Mouse (Mus musculus): ENCODE data around the gene Bicd2.

Gene Bicd2

DNA sequence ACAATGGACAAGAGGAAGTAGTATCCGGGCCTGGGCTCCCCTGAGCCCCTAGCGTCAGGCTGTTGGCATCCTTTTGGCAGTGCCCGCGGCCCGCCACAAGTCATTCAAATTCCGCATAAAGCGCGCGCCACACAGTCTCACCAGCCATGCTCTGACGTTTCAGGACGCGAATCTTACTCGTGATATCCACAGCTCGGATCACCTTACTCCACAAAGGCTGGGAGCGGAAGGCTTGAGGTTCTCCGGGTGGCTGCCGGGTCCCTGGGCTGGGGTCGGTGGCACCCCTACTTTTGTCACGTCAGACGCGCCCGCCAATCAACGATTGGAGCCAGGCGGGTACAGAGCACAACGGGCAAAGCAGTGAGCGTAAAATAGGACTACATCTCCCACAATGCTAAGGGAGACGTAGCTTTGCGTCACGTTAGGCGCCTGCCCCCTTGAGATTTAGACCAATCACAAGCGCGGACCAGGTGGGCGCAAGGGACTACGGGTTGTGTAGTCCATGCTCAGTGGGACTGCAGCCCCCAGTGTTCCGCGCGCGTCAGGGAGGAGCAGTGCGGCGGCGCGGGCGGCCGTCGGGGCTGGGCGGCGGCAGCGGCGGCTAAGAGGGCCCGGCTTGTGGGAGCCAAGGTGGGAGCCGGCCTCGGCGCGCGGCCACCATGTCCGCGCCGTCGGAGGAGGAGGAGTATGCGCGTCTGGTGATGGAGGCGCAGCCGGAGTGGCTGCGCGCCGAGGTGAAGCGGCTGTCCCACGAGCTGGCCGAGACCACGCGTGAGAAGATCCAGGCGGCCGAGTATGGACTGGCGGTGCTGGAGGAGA, at the start of gene Bicd2:
Bicd2 (plus strand) TSS at position 574 of the 819 bp plus-strand sequence.
- peak; percentile 99 for DNase-seq (ENCODE audit: low read depth, low spot score)

DNA sequence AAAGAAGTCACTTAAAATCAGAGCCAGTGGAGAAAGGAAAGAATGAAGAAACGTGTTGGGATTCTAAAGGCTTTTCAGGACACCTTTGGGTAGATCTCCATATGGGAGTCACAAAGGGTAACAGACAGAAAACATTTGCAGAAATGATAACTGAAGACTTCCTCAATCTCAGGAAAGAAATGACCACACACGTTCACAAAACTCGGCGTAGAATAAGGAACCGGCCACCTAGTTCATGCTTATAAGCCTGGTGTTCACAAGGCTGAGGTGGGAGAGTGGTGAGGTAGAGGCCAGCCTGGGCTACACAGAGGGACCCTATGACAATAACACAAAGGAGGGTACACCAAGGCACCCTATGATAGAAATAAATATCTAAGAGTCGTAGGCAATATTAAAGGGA, 49.4 kb upstream of the Bicd2 start:
- no peak for DNase-seq (ENCODE audit: low read depth, low spot score)

DNA sequence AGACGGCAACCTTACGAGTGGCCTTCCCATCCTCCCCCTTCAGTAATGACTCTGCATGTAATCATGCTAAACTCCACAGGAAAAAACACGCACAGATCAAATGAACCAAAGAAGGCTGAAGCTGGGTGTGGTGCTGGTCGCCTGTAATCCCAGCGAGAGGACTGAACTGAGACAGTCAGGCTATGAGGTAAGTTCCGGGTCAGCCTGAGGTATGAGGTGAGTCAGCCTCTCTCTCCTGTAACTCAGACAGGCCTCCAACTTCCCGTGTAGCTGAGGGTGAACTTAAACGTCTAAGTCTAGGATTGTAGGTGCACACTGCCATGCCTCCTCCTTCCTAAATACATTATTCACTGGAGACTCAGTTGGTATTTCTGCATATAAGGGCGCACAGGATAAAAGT, 47.3 kb upstream of the Bicd2 start:
- no peak for DNase-seq (ENCODE audit: low read depth, low spot score)

DNA sequence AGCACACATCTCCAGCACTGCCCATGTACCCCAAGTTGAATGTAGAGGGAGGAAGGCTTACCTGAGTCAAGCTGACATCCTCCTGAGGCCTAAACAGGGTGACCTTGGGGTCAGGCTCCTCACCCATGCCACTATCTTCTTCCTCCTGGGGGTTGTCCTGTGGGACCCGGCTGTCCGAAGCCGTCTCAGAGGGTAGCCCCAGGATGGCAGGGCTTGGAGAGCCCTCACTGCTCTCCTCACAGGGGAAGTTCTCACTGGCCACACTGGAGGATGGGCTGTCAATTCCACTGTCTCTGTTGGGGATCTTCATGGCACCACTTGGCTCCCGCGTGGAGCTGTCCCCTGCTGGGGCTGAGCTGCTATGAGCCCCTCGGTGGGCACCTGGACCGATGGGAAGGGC, 45.1 kb upstream of the Bicd2 start:
- no peak for DNase-seq (ENCODE audit: low read depth, low spot score)

DNA sequence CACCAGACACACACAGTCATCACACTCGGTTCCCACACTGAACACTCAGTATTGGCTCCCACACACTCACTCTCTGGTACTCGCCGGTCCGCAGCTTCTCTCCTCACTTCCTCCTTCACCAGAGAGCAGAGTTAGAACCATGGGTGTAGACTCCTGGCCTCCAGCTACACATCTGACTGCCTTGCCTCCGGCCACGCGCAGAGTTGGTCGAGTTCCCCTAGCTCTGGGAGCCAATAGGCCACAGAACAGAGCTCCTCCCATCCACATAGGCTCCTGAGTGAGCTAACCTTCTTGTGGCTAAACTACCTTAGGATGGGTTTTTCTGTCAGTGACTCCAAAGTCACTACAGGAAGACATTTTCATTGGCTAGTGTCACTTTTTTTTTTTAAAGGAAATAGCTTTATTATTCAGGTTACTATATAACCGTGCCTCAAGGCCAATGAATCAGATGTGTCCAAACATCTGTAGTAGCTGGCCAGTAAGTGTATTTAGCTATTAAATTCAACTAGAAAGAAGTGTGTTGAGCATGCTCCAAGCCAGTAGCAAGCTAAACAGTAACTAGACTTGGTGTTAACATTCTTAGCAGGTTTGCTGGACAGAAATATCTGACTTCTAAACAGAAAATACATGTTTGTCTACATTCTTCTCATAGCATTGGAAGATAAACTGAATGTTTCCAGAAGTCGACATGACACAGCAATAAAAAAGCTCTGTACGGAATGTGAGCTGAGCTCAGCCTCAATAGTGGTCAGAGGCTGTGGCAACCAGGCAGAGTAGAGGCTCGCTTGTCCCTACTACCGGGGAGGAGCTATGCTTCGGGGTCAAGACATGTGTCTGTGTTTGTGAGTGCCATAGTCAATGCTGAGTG, 42.6 kb upstream of the Bicd2 start:
- no peak for DNase-seq (ENCODE audit: low read depth, low spot score)

DNA sequence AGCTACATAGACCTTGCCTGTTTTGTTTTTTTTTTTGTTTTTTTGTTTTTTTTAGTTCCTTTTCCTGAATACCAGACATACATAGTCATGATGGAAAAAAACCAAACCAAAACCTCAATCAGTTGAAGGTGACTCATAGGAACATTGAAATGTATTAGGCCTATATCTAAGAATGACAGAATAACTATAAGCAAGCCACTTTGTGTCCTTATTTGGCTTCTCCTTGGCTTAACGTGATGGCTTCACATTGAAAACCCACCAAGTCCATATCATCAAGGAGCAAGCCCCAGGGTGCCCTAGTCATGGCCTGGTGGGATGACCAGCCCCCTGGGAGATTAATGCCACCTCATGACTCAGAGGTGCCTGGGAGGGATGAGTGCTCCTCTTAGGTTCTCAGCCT, 40.6 kb upstream of the Bicd2 start:
- DNase-seq (ENCODE audit: low read depth, low spot score), result no peak

DNA sequence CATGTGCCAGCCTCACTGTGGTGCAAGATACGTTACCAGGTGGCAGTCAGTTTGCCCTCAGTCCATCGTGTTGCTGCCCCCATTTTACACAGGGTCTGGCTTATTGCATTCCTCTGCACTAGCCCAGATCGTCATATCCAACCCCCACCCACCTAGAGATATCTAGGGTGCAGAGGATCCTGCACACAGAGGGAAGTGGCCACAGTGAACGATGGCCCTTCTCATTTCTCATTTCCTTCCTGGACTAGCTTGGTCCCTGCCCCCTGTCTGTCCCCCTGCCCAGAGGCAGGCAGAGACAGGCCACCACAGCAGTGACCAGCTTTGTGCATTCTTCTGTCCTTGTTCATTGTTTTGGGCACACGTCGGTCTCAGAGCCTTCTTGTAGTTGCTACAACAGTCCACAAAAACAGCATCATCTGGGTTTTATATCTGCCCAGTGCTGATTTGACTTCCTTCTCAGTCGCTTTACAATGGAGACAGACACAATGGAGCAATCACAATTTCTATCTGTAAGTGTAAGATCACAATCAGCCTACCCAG, 34.5 kb upstream of the Bicd2 start:
- DNase-seq (ENCODE audit: low read depth, low spot score), result no peak

DNA sequence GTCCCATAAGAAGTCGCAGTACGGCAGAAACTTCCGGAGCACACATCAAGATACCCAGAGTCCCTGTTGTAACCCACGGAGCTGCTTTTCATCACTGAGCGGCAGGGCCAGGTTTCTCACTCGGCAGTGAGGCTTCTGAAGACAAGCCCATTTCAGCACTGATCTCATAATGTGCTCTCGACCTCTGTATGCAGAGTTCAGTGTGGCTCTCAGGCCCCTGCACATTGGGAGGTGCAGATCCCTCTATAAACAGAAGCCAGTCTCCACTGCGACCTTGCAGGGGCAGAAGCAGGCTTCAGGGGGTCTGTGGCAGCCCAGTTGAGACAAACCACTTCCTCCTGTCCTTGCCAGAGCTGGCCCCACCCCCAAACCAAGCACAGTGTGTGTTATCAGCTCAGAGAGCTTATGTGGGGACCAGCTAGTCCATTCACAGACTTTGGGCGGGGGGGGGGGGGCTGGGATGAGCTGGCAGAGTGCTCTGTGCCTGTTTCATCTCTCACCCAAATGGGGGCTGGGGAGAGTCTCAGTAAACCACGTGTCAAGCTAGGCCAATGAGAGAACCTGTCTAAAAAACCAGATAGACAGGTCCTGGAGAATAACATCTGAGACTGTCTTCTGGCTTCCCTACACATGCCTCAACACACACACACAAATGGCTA, 33.9 kb upstream of the Bicd2 start:
- DNase-seq (ENCODE audit: low read depth, low spot score), result no peak

DNA sequence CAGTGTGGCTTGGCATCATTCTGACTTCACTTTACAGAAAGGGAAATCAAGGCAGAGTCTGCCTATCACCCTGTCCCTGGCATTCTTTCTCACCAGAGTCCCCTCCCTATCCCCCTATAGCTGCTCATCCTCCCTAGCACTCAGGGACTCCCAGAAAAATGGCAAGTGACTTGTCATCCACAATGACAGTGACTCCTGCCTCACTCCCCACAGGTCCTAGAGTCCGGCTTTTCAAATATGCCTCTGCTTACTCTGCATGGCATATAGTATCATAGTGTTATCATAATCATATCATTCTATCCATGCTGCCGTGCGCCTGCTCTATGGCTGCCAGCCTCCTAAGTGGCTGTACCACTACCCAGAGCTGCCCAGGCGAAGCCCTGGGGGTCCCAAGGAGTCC, 33.2 kb upstream of the Bicd2 start:
- no peak for DNase-seq (ENCODE audit: low read depth, low spot score)

DNA sequence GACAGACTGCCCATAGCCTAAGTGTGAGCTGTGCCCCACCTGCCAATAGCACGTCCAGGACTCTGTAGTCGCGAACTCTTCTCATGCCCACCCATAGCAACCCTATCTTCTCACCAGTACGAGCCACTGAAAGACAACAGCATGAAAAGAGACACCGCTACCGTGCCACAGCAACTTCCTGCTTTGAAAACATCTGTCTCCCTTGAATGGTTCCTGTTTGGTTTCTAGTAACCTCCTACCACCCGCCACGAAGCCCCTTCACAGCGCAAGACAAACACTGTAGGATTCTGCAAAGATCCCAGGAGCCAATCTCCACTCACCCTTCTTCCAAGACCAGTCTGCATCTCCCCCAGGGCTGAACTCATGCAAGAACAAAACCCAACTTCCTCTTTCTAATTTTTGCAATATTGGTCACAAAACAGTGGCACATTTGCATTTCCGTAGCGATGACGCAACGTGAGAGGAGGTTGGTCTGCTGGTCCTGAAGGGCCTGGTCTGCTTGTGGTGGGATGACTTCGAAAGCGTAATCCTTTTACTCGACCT, 32.5 kb upstream of the Bicd2 start:
- DNase-seq (ENCODE audit: low read depth, low spot score), result no peak

DNA sequence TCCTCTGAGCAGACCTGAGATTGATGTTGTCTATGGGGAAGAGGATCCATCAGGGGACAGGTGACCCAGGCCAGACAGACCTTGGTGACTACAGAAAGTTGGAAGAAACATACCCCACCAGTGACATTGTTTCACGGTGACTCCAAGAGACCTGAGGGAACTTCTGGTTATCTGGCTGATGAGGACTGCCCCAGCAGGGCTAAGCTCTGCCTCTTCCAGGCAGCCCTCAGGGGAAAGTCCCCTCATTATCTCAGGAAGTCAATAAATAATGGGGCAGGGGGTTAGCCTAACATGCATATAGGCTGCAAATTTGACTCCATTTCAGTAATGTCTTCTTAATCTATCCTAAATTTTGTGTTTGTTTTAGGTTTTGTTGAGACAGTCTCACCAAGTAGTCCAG, 31.9 kb upstream of the Bicd2 start:
- DNase-seq (ENCODE audit: low read depth, low spot score), result no peak

DNA sequence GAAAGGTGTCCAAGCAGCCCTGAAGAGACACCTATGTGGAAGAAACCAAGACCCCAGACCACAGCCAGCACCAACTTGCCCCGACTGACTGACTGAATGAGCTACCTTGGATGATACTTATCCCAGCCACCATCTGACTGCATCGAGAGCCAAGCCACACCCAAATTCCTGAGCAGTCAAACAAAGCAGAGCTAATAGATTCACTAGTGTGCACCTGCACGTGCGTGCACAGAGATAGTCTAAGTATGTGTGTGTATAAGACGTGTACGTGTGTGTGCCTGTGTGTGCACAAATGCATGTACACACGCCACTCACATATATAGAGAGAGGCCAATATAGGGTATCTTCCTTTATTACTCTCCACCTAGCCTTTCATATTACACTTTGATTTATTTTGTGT, 29.7 kb upstream of the Bicd2 start:
- DNase-seq (ENCODE audit: low read depth, low spot score), result peak; percentile 52

DNA sequence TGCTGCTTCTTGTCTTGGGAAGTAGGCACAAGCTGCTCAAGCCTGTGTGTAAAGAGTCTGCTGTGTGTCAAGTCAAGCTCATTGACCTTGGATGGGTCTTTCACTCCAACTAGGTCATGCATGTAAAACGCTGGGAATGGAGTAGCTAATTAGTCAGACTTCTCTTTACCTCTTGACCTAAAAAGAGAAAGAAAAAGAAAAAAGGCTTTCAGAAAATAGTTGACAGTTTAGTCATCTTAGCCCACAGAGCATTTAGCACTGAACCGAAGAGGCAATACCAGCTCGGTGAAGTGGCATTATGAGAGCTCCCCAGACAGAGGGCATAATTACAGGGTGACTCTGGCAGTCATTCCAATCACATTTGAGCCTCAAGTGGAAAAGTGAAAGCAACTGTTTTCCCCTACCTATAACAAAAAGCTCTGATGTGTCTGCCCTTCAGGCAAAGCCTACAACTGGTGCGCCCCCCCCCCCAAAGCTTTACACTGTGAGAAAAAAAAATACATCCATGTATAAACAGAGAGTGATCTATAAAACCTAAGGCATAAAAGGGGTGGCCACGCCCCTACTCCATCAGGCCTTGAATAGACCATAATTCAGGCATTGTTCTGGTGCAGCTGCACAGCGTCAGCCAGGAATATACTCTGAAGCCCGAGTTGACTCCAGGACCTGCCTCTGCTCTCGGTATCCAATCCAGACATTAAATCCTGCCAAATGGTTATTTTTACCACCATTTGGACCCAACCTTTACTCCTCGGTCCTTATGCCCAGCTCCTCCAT, 24.8 kb upstream of the Bicd2 start:
- no peak for DNase-seq (ENCODE audit: low read depth, low spot score)

DNA sequence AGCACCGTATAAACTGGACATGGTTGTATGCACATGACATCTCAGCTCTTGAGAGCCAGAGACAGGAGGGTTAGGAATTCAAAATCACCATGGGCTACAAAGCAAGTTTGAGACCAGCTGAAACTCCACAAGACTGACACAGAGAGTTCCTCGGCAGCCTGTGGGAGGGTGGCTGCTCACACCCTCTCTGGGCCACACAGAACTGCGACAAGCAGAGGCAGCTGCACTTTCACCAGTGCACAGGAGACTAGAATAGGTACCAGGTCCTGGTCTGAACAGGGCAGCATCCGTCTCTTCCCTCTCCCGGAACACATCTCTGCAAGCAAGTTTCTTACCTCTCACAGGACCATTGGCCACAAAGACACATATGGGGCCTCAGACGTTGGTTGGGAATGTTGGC, 23.9 kb upstream of the Bicd2 start:
- DNase-seq (ENCODE audit: low read depth, low spot score), result no peak

DNA sequence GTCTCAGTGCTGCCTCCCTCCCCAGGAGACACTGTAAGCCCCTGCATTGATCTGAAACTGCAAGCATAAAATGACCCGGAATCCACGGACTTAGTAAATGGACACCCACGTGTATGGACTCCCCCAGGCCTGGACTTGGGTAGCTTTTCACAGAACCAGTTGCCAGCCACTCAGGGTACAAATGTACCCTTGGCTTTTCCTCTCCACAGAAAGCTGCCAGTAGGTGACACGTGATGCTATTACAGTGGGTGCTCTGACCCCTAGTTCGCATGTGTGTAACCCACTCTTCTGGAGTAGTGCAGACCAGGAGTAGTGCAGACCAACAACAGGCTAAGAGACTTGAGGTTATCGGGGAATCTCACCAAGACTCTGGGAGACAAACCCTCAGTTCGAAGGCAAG, 23.5 kb upstream of the Bicd2 start:
- no peak for DNase-seq (ENCODE audit: low read depth, low spot score)

DNA sequence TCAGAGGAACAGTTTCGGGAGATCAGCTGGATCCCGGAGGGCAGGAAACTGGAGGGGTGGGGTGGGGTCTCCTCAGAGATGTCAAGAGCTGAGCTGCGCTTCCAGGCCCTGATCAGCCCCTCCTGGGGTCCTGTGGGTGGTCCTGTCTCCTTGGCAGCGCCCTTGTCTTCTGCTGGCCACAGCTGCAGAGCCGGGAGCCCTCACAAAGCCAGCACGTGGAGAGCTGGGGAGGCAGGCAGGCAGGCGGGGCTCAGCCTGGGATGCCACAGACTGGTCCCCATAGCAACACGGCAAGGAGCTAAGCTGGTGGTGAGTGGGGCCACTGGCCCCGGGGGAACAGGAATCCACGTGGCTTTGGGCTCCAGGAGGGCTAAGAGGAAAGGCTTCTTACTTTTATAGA, 21.3 kb upstream of the Bicd2 start, which contains the start of gene Fgd3:
Fgd3 (minus strand) TSS at position 272 of the 400 bp plus-strand sequence.
- DNase-seq (ENCODE audit: low read depth, low spot score), result peak; percentile 54

DNA sequence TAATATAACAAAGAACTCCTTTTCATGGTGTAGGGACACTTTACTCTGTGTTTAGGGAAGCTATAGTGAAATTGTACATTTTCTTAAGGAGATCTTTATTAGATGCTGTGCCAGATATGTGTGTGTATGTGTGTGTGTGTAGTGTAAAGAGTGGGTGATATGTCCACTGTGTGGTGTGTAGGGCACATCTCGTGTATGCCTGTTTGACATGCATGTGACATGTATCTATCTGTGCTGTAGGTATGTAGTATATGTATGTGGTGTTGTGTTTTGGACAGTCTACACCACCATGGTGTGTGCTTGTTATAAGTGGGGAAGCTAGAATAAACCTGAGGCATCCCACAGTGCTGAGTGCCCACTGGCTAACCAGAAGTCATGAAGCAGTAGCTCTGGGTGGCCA, 20.9 kb upstream of the Bicd2 start:
- DNase-seq (ENCODE audit: low read depth, low spot score), result no peak

DNA sequence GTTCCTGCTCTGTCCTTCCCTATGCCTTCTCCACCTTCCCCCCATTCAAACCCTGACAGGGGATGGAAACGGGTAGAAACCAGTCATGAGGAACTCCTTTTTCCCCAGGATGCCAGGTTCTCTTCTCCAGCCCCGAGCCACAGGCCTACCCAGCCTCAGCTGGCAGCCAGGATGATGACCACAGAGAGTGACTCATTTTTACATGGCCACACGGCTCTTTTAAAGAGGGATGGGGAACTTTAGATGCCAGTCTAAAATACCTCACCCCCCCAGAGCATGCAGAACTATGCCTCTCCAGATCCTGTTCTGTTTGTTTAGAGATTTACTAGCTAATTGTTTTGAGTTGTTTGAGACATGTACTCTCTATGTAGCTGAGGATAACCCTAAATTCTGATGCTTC, 19.9 kb upstream of the Bicd2 start:
- DNase-seq (ENCODE audit: low read depth, low spot score), result no peak

DNA sequence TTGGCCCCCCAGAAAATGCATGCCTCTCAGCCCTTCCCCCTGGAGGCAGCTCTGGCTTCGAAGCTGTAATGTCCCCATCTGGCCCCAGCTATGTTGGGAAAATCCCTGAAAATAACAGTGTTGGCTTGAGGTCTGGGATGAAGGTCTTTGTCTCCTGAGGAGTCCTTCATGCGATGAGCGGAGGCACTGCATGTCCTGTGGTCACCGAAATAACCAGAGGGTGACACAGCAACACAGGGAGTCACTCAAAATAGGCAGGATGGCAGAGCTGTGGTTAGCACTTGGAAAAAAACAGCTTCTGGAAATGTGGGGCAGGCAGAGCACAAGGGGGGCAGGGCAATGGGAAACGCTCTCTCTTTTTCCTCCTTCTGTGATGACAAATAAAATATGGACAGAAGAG, 19.2 kb upstream of the Bicd2 start:
- no peak for DNase-seq (ENCODE audit: low read depth, low spot score)

DNA sequence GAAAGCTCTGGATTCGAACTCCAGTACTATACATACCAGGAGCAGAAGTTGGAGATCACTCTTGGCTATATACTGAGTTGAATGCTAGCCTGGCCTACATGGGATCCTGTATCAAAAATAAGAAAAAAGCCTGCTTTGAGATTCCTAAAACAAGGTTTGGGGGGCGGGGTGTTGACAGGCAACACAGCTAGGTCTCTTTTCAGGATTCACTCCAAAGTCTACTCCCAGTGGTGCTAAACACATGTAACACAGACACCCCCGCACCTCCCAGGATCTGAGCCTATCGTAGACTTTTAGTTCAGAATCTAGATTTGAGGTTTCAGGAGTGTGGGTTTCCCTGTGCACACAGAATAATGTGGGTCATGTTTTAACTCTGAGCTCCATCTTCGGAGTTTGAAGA, 18.6 kb upstream of the Bicd2 start:
- no peak for DNase-seq (ENCODE audit: low read depth, low spot score)

DNA sequence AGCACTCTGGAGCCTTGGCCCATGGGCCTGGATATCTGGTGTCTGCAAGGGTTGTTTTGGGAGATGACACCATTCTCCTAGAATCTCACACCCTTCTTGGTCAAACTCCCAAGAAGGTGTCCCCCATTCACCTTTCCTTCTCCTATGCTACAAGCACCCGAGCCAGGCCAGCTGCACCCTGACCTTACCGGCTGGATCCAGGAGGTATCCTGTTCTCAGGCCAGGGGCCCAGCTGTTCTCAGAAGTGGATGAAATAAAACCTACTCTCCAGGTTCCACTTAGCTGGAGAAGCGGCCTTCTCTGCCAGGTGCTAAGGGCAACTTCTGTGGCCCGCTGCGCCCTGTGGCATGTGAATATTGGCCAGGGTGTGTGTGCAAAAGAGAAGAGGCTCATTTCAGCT, 16.5 kb upstream of the Bicd2 start:
- no peak for DNase-seq (ENCODE audit: low read depth, low spot score)

Measured in R1 (cell line).